Mouse (Mus musculus): ENCODE measurements around the gene Trappc1. TPM values are rescaled to one million over a fixed set of nuclear protein-coding genes. Genes with fewer than 3 reads are reported as not detected.
A peak's percentile ranks its signal among the peaks of the same experiment; 100 is the strongest.

The Trappc1 gene
- 143 and 150 TPM in 2 replicates for polyA plus RNA-seq (2014; fragmentation: Nextera tagmentation; extraction: Ambion mirVana)

DNA sequence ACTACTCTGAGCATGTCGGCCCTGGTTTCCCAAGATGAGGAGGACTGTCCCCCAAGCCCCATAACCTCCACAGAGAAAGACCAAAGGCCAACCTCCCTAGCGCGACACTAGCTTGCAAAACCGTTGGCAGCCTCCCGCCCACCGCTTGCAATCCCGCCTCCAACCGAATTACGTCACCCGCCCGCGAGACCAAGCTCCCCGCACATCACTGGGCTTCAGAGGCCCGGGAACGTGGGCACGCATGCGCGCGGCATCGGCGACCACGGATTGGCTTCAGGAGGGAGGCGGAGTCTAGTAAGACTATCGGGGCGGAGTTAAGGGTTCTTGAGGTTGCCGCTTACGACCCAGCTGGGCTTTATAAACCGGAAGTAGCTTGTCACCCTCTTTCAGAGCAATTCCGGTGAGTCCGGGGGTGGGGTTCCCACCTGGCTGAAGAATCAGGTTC is at the start of gene Trappc1, which contains the start of gene Cntrob:
Gene Trappc1 (plus strand): TSS at position 314 of the 445 bp plus-strand sequence.
Gene Cntrob (minus strand): TSS at position 109 of the 445 bp plus-strand sequence.
- Histone ChIP-seq H3K9me3 (ENCODE audit: low read depth, low read length) (no peaks in the 10 kb centered on the region), H3K36me3 (ENCODE audit: insufficient read depth) (peaks cover 24% of the 10 kb centered on the region), H3K27ac (ENCODE audit: low read depth) (peak within 1 kb of the TSS; percentile 84), H3K9ac (peak within 1 kb of the TSS; percentile 82), H3K4me2 (peak within 1 kb of the TSS; percentile 97), H3K4me3 (ENCODE audit: low read depth, low read length) (peak within 1 kb of the TSS; percentile 61), H3K27me3 (ENCODE audit: insufficient read depth, low read length) (peaks cover 18% of the 10 kb centered on the region), H3K4me1 (ENCODE audit: insufficient read depth) (peaks cover 20% of the 10 kb centered on the region)
- DNase-seq = peak; percentile 99
- 0 out of 2 replicates have a peak, but pooled peaks have one; percentile 12 for TF ChIP-seq CTCF (IDR thresholded peaks at IDR 0.05; ENCODE audit: low read depth)
- peak; percentile 92 for ATAC-seq (ENCODE audit: insufficient read depth)
- under 1% methylated on average over 30 of the region's 30 CpGs for WGBS

DNA sequence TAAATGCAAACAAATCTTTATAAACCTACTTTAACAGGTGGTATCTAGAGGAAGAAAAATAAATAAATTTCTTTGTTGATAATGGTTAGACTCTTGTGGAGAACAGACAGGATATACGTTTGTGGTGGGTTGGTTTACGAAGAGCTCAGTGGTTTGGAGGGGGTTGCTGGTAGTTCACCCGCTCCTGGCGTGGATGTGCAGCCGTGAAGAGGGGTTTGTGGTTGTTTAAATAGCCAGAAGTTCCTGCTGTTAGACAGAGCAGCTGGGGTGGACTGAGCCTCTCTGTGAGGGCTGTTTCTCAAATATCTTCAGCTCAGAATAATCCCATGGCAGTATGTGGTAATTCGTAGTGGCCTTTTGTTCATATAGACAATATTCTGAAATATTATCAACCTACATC is 48.1 kb upstream of the Trappc1 start:
- ATAC-seq (ENCODE audit: insufficient read depth) (no peak), DNase-seq (no peak)
- Histone ChIP-seq H3K4me3 (ENCODE audit: low read depth, low read length) (no peak overlapping the region), H3K27me3 (ENCODE audit: insufficient read depth, low read length) (peaks cover 4% of the 10 kb centered on the region; the same call in 1 of the 2 replicates), H3K9ac (no peak overlapping the region), H3K36me3 (ENCODE audit: insufficient read depth) (no peaks in the 10 kb centered on the region), H3K27ac (ENCODE audit: low read depth) (no peak overlapping the region), H3K4me1 (ENCODE audit: insufficient read depth) (no peaks in the 10 kb centered on the region), H3K9me3 (ENCODE audit: low read depth, low read length) (no peaks in the 10 kb centered on the region), H3K4me2 (no peak overlapping the region)
- WGBS = 59% methylated on average over 6 of the region's 6 CpGs
- TF ChIP-seq CTCF (IDR thresholded peaks at IDR 0.05; ENCODE audit: low read depth) = no peak

DNA sequence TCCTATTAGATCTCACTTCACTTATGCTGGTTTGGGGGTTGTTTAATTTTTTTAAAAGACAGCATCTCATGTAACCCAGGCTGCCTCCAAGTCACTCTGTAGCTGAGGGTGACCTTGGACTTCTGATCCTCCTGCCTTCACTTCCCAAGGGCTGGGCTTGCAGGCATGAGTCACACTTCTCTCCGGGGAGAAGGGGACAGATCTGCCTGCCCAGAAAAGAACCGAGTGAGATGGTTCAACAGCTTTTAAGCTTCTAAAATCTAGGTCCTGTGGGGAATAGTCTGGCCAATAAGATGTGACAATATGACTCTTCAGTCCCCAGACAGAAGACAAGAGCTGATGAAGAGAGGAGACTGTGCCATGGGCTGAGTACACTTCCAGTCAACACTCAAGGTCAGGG is 47.7 kb upstream of the Trappc1 start:
- DNase-seq (no peak), ATAC-seq (ENCODE audit: insufficient read depth) (no peak)
- Histone ChIP-seq H3K4me3 (ENCODE audit: low read depth, low read length) (no peak overlapping the region), H3K9me3 (ENCODE audit: low read depth, low read length) (no peaks in the 10 kb centered on the region), H3K27ac (ENCODE audit: low read depth) (no peak overlapping the region), H3K4me1 (ENCODE audit: insufficient read depth) (no peaks in the 10 kb centered on the region), H3K9ac (no peak overlapping the region), H3K27me3 (ENCODE audit: insufficient read depth, low read length) (peaks cover 4% of the 10 kb centered on the region; the same call in 1 of the 2 replicates), H3K4me2 (no peak overlapping the region), H3K36me3 (ENCODE audit: insufficient read depth) (no peaks in the 10 kb centered on the region)
- 55% methylated on average over 2 of the region's 2 CpGs for WGBS
- no peak for TF ChIP-seq CTCF (IDR thresholded peaks at IDR 0.05; ENCODE audit: low read depth)

DNA sequence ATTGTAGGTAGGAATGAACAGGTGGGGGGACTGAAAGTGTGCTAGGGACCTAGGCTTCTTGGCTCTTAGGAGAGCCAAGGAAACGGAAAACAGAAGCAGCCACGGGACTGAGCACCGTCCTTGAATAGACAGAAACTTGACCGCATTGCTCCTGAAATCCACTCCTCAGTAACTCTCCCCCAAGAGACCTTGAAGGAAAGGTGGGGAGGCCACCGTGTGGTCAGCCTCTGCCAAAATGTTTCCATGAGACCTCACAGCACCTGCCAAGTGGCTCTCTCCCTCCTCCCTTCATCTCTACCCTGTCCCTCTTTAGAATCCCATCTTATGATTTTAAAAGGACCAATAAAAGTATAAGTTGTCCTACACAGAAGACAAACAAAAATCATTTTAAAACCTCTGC is 46.5 kb upstream of the Trappc1 start:
- Histone ChIP-seq H3K27ac (ENCODE audit: low read depth) (no peak overlapping the region), H3K36me3 (ENCODE audit: insufficient read depth) (no peaks in the 10 kb centered on the region), H3K27me3 (ENCODE audit: insufficient read depth, low read length) (no peaks in the 10 kb centered on the region), H3K4me2 (no peak overlapping the region), H3K4me3 (ENCODE audit: low read depth, low read length) (no peak overlapping the region), H3K9me3 (ENCODE audit: low read depth, low read length) (no peaks in the 10 kb centered on the region), H3K9ac (no peak overlapping the region), H3K4me1 (ENCODE audit: insufficient read depth) (no peaks in the 10 kb centered on the region)
- WGBS = 62% methylated on average over 5 of the region's 5 CpGs
- no peak for DNase-seq
- no peak for TF ChIP-seq CTCF (IDR thresholded peaks at IDR 0.05; ENCODE audit: low read depth)
- no peak for ATAC-seq (ENCODE audit: insufficient read depth)

DNA sequence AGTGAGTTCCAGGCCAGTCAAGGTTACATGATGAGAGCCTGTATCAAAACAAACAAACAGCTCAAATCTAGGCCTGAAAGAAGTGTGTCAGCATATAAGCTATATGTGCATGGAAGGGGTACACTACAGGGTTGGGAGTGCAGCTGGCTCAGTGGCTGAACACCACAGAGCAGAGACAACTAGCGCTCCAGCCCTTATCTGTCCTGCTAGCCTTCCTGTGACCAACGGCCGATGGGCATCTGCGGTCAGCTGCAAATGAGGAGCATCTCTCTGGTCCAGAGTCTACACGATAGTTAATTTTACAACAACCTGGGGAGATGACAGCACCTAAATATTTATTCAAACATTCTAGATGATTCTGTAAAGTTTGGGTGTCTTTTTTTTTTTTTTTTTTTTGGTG is 32.7 kb upstream of the Trappc1 start:
- ATAC-seq (ENCODE audit: insufficient read depth) (no peak), DNase-seq (no peak)
- H3K36me3 ChIP-seq (ENCODE audit: insufficient read depth) = no peaks in the 10 kb centered on the region
- H3K27ac ChIP-seq (ENCODE audit: low read depth) = no peak overlapping the region
- TF ChIP-seq CTCF (IDR thresholded peaks at IDR 0.05; ENCODE audit: low read depth) = no peak
- H3K4me3 ChIP-seq (ENCODE audit: low read depth, low read length) = no peak overlapping the region
- no peaks in the 10 kb centered on the region for H3K4me1 ChIP-seq (ENCODE audit: insufficient read depth)
- no peak overlapping the region for H3K9ac ChIP-seq
- WGBS = 83% methylated on average over 5 of the region's 5 CpGs
- H3K4me2 ChIP-seq = no peak overlapping the region
- no peaks in the 10 kb centered on the region for H3K9me3 ChIP-seq (ENCODE audit: low read depth, low read length)
- no peaks in the 10 kb centered on the region for H3K27me3 ChIP-seq (ENCODE audit: insufficient read depth, low read length)

DNA sequence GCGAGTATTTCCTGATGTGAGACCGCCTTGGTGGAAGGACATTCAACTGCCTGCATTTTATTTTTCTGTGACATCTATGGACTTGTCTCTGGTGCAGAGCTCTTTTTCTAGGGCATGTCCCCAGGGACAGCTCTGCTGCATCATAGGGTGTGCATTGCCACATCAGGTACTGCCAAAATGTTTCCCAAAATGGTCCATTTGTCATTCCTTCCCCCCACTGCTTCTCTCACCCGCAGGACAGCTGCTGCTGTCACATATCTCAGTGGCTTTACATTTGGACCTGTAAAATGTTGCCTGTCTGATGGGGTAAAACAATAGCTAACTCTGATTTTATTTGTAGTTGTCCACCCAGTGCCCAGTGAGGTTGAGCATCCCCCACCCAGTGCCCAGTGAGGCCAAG is 28.5 kb upstream of the Trappc1 start:
- no peak for ATAC-seq (ENCODE audit: insufficient read depth)
- H3K27ac ChIP-seq (ENCODE audit: low read depth) = no peak overlapping the region
- H3K4me2 ChIP-seq = no peak overlapping the region
- no peaks in the 10 kb centered on the region for H3K9me3 ChIP-seq (ENCODE audit: low read depth, low read length)
- DNase-seq = no peak
- no peak overlapping the region for H3K9ac ChIP-seq
- H3K4me1 ChIP-seq (ENCODE audit: insufficient read depth) = no peaks in the 10 kb centered on the region
- no peak overlapping the region for H3K4me3 ChIP-seq (ENCODE audit: low read depth, low read length)
- 84% methylated on average over 3 of the region's 3 CpGs for WGBS
- H3K27me3 ChIP-seq (ENCODE audit: insufficient read depth, low read length) = no peaks in the 10 kb centered on the region
- H3K36me3 ChIP-seq (ENCODE audit: insufficient read depth) = peaks cover 17% of the 10 kb centered on the region; the same call in 1 of the 2 replicates
- no peak for TF ChIP-seq CTCF (IDR thresholded peaks at IDR 0.05; ENCODE audit: low read depth)

DNA sequence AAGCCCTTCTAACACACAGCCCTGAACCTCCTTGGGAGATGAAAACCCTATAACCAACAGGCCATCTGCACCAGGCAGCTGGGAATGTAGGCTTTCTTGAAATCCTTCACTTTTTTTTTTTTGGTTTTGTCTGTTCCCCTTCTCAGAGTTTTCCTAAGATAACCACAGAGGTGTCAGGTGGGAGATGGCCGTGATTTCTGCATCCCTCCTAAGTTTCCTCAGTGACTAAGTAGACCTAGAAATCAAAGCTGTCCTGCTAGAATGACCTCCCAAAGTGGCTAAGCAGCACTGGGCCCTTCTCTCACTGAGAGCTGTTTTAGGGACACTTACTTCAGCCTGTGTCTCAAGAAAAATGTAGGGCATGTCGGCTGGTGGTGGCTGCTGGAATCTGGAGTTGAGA is 26.0 kb upstream of the Trappc1 start:
- H3K36me3 ChIP-seq (ENCODE audit: insufficient read depth) = peaks cover 31% of the 10 kb centered on the region
- no peak overlapping the region for H3K27ac ChIP-seq (ENCODE audit: low read depth)
- no peaks in the 10 kb centered on the region for H3K9me3 ChIP-seq (ENCODE audit: low read depth, low read length)
- no peaks in the 10 kb centered on the region for H3K27me3 ChIP-seq (ENCODE audit: insufficient read depth, low read length)
- H3K4me3 ChIP-seq (ENCODE audit: low read depth, low read length) = no peak overlapping the region
- DNase-seq = no peak
- H3K4me2 ChIP-seq = no peak overlapping the region
- no peak overlapping the region for H3K9ac ChIP-seq
- ATAC-seq (ENCODE audit: insufficient read depth) = no peak
- no peak for TF ChIP-seq CTCF (IDR thresholded peaks at IDR 0.05; ENCODE audit: low read depth)
- WGBS = 78% methylated on average over 2 of the region's 2 CpGs
- no peaks in the 10 kb centered on the region for H3K4me1 ChIP-seq (ENCODE audit: insufficient read depth)

Measured in lung, embryonic 14.5 days (tissue).